Mouse (Mus musculus) liver, embryonic 12.5 days (tissue): ENCODE results near the gene Asic2. TPM values are rescaled to one million over a fixed set of nuclear protein-coding genes. Genes with fewer than 3 reads are reported as not detected.

Experiments
- ATAC-seq: fragments of 200-750 bp; cut with Nextera tagmentation; 2 replicates; pipeline ENCODE4 v1.8.0; 2017; ENCODE audit warnings: moderate number of reproducible peaks, mild to moderate bottlenecking, moderate library complexity
- H3K27ac ChIP-seq: fragments of 300-500 bp; sonication (generic); 2 replicates; pipeline ENCODE4 v1.5.1; 2016; ENCODE audit warnings: mild to moderate bottlenecking
- H3K27me3 ChIP-seq: fragments of 300-500 bp; sonication (generic); replicated peaks from 2 replicates; pipeline ENCODE4 v1.6.1; 2016; ENCODE audit warnings: mild to moderate bottlenecking, moderate library complexity
- H3K36me3 ChIP-seq: fragments of 300-500 bp; sonication (generic); 2 replicates; pipeline ENCODE4 v1.6.1; 2016; ENCODE audit warnings: mild to moderate bottlenecking, moderate library complexity
- H3K4me1 ChIP-seq: fragments of 300-500 bp; sonication (generic); 2 replicates; pipeline ENCODE4 v1.6.1; 2016
- H3K4me2 ChIP-seq: fragments of 300-500 bp; sonication (generic); 2 replicates; pipeline ENCODE4 v1.6.1; 2016; ENCODE audit warnings: mild to moderate bottlenecking, moderate library complexity
- H3K4me3 ChIP-seq: fragments of 300-500 bp; sonication (generic); 2 replicates; pipeline ENCODE4 v1.5.1; 2016; ENCODE audit warnings: mild to moderate bottlenecking, moderate library complexity
- H3K9ac ChIP-seq: fragments of 300-500 bp; sonication (generic); 2 replicates; pipeline ENCODE4 v1.6.1; 2016; ENCODE audit warnings: mild to moderate bottlenecking, moderate library complexity
- H3K9me3 ChIP-seq: fragments of 300-500 bp; sonication (generic); replicated peaks from 2 replicates; pipeline ENCODE4 v1.6.1; 2016; ENCODE audit warnings: mild to moderate bottlenecking, moderate library complexity
- WGBS: fragments of 180-500 bp; shearing (Covaris S2); methylation state at CpG from one replicate; pipeline ENCODE4 v1.1.7; 2016; ENCODE audit not compliant: insufficient replicate concordance; 5-methylcytosine and 5-hydroxymethylcytosine counted together
- polyA plus RNA-seq: library from polyadenylated mRNA; unstranded; fragments of >200 nt; fragmentation: Nextera tagmentation; extraction: Ambion mirVana; gene quantifications from 2 replicates; pipeline ENCODE4 v1.2.1, GENCODE M21; 2016

Gene Asic2
- polyA plus RNA-seq, 1 experiment from 2014 or later = 0.06 TPM

DNA sequence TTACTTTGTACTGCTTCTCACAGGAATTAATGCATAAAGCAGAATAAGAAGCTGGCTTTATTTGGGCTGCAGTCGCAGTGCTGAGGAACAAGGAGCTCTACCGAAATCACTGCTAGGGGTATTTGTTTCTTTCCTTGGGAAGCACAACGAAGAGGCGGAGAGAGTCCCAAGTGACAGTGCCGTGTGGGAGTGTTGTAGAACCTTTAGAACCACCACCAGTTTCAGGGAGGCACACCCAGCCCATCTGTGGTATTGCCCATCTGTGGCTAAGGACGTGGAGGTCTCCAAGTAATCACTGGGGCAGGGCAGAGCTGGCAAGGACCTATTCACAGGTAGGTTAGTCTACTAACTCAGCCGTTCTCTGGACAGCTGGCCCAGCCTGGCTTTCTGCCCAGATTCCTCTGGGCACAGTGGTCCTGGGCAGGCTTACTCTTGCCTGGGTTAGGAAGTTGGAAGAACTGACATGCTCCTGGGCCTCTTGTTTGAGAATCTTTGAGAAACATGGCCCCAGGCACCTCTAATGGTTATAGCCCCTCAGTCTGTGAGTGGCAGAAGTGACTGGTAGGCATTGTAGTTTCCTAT is 1085.9 kb downstream of the Asic2 start:
- no peak for ATAC-seq
- no peak overlapping the region for H3K4me2 ChIP-seq
- 69% methylated on average over 7 of the region's 7 CpGs for WGBS
- no peak overlapping the region for H3K27ac ChIP-seq
- no peaks in the 10 kb centered on the region for H3K36me3 ChIP-seq
- no peaks in the 10 kb centered on the region for H3K9me3 ChIP-seq
- H3K4me3 ChIP-seq = no peak overlapping the region
- no peak overlapping the region for H3K9ac ChIP-seq
- no peaks in the 10 kb centered on the region for H3K4me1 ChIP-seq
- peaks cover 6% of the 10 kb centered on the region; the same call in 1 of the 2 replicates for H3K27me3 ChIP-seq

DNA sequence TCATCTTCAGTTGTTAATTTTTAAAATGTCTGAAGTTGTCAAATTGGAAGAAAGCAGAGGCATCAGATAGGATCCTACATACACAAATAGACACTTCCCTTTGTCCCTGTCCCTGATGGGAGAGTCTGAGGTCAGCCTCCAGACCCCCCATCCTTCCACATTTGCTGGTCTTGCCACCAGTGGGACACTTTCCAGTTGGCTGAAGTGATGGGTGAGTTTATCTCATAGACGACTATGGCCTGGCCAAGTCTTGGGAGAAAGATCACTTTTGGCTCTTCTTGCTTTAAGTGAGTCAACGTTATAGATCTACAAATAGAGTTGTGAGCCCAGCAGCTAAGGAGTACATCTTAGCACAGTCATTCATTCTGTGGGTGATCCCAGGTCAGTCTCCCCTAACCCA is 1090.2 kb downstream of the Asic2 start:
- Histone ChIP-seq H3K4me3 (no peak overlapping the region), H3K4me1 (peaks cover 7% of the 10 kb centered on the region), H3K27ac (no peak overlapping the region), H3K27me3 (0 out of 2 replicates have a peak, but pooled peaks cover 3% of the 10 kb centered on the region), H3K9ac (no peak overlapping the region), H3K4me2 (no peak overlapping the region), H3K36me3 (no peaks in the 10 kb centered on the region), H3K9me3 (no peaks in the 10 kb centered on the region)
- ATAC-seq = no peak
- 75% methylated on average over 2 of the region's 2 CpGs for WGBS

DNA sequence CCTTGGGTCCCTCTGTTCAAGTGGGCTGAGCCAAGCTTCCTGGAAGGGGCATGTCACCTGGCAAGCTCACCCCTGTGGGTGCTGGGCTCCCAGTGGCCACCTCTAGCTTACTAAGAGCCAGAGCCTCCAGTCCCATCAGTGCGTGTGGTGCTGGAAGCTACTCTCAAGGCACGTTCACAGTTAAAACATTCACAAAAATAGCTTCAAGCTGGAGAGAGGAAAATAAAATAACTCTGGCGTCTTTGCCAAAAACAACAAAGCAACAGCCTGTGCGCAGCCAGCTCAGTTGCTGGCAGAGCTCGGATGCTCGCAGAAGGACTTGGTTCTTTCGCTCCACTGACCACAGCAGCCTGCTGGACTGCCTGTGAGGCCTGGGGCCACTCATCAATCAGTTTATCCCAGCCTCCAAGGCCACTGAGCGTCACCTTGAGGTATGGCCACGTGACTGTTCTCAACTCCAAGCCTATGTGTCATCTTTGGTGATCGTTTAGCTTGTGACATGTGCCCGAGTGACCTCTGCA is 1091.1 kb downstream of the Asic2 start:
- WGBS = 65% methylated on average over 11 of the region's 11 CpGs
- no peaks in the 10 kb centered on the region for H3K9me3 ChIP-seq
- ATAC-seq = no peak
- peaks cover 15% of the 10 kb centered on the region for H3K4me1 ChIP-seq
- no peaks in the 10 kb centered on the region for H3K36me3 ChIP-seq
- no peak overlapping the region for H3K9ac ChIP-seq
- no peak overlapping the region for H3K4me2 ChIP-seq
- no peak overlapping the region for H3K4me3 ChIP-seq
- 0 out of 2 replicates have a peak, but pooled peaks cover 3% of the 10 kb centered on the region for H3K27me3 ChIP-seq
- H3K27ac ChIP-seq = no peak overlapping the region

DNA sequence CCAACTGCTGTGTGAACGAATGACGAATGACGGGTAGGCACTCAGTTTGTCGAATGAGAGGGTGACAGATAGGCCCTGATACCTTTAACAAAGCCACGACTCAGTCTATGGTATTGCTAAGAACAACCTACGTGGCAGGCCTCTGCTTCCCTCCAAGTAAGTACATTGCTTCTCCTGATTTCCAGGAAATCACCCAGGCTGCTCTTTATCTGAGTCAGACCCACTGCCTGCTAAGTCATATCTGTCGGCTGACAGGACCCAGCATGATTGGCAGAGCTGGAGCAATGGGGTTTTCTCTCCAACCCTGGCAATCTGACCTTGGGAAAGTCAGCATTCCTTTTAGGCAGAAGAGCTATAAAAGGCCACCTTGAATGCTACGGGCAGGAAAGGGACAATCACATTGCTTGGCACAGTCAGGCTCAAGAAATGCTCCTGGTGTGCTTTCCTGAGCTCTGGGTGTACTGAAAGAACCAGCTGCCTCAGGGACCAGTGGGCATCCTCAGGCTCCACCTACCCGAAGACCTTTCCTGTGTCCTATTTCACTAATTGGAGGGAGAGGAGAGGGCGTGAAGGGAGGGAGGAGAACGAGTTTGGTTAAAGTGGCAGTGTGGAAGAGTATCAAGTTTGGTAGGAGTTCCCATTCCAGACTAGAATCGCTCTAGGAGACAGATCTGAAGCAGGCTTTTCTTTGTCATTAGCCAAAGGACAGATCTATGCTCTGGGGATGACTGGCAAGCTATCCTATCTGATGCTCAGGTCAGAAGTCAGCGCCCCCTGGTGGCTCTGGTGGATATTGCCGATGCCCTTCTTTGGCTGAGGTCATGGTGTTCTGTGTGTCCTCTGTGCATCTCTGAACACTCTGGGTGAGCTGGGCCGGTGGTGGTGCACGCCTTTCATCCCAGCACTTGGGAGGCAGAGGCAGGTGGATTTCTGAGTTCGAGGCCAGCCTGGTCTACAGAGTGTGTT is 1095.5 kb downstream of the Asic2 start:
- peak overlapping the region; percentile 91 for H3K27ac ChIP-seq
- H3K36me3 ChIP-seq = no peaks in the 10 kb centered on the region
- 24% methylated on average over 17 of the region's 17 CpGs for WGBS
- H3K9me3 ChIP-seq = no peaks in the 10 kb centered on the region
- peak; percentile 97 for ATAC-seq
- peak overlapping the region; percentile 59 for H3K4me2 ChIP-seq
- H3K9ac ChIP-seq = peak overlapping the region; percentile 39
- peaks cover 38% of the 10 kb centered on the region for H3K4me1 ChIP-seq
- peak overlapping the region; percentile 20 for H3K4me3 ChIP-seq
- peaks cover 9% of the 10 kb centered on the region; the same call in 1 of the 2 replicates for H3K27me3 ChIP-seq

DNA sequence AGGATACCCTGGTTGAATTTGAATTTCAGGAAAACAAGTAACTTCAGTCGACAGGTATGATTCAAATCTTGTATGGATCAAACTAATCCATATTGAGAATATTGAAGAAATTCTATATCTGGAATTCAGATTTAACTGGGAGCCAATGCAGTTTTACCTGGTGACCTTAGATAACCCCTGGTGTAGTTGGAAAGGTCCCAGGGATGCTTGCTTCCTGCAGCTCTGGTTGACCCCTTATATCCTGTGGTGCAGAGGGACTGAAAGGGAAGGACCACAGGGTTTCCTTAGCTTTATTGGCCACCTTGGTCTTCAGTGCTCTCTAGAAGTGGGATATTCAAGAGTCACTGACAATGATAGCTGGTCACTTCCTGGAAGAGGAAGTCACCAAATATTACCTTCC is 1100.2 kb downstream of the Asic2 start:
- 73% methylated on average over 1 of the region's 1 CpGs for WGBS
- H3K27ac ChIP-seq = no peak overlapping the region
- H3K9ac ChIP-seq = no peak overlapping the region
- H3K36me3 ChIP-seq = no peaks in the 10 kb centered on the region
- peaks cover 31% of the 10 kb centered on the region for H3K4me1 ChIP-seq
- H3K9me3 ChIP-seq = no peaks in the 10 kb centered on the region
- H3K4me3 ChIP-seq = no peak overlapping the region
- peaks cover 5% of the 10 kb centered on the region; the same call in 1 of the 2 replicates for H3K27me3 ChIP-seq
- H3K4me2 ChIP-seq = no peak overlapping the region
- ATAC-seq = no peak

DNA sequence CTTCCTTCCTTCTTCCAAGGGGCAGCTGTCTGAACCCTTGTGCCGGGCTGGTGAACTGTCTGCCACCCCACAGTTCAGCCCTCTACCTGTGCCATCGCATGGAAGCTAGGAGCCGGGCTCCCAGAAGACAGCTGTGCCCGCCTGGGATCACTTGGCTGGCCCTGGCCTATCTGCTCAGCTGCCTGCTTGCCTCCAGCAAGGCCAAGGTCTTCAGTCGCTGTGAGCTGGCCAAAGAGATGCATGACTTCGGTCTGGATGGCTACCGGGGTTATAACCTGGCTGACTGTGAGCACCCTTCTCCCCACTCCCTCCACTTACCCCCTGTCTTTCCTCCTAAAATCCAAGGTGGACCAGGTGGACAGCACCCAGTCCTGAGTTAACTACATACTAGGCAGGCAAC is 1105.3 kb downstream of the Asic2 start:
- no peak overlapping the region for H3K9ac ChIP-seq
- no peaks in the 10 kb centered on the region for H3K4me1 ChIP-seq
- ATAC-seq = no peak
- no peak overlapping the region for H3K4me2 ChIP-seq
- WGBS = 71% methylated on average over 7 of the region's 7 CpGs
- H3K36me3 ChIP-seq = no peaks in the 10 kb centered on the region
- no peak overlapping the region for H3K4me3 ChIP-seq
- no peak overlapping the region for H3K27ac ChIP-seq
- no peaks in the 10 kb centered on the region for H3K9me3 ChIP-seq
- peaks cover 9% of the 10 kb centered on the region for H3K27me3 ChIP-seq

DNA sequence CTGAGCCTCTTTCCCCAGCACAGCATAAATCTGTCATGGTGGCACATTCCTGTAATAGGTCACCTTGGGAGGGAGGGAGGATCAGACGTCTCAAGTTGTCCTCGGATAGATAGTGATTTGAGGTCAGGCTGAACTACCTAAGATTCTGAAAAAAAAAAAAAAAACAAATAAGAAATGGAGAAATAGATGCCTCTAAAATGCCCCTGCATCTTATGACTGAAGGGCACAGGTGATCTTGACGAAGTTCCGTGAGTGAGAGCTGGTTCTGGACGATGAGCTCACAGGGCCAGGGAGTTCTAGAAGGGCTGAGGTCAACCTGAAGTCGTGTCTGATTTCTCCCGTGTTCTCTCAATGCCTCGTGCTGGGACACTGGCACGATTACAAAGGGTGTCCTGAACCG is 1110.2 kb downstream of the Asic2 start, which contains the start of gene Spaca3:
TSS of gene Spaca3 (plus strand) at position 301 of the 400 bp plus-strand sequence.
- no peak for ATAC-seq
- H3K36me3 ChIP-seq = no peaks in the 10 kb centered on the region
- peaks cover 19% of the 10 kb centered on the region for H3K4me1 ChIP-seq
- H3K27me3 ChIP-seq = peaks cover 19% of the 10 kb centered on the region
- no peaks in the 10 kb centered on the region for H3K9me3 ChIP-seq
- H3K9ac ChIP-seq = no peak within 1 kb of the TSS
- H3K4me2 ChIP-seq = no peak within 1 kb of the TSS
- 0 out of 2 replicates have a peak within 1 kb of the TSS, but pooled peaks have one; percentile 6 for H3K27ac ChIP-seq
- 71% methylated on average over 10 of the region's 10 CpGs for WGBS
- H3K4me3 ChIP-seq = no peak within 1 kb of the TSS

DNA sequence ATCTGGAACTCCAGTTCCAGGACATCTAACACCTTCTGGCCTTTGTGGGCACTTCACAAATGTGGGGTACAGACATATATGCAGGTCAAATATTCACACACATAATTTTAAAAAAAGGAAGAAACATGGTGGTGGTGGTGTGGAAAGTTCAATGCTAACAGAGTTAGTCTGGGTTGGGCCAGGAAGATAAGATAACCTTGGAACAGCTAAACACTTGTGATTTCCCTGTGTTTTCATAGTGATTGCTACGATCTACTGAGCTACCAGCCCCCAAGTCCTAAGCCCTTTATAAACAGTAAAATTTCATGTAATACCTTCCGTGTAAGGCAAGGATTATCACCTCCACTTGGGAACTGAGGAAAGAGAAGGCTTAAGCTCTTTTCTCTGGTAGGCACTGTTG is 1111.4 kb downstream of the Asic2 start:
- Histone ChIP-seq H3K36me3 (no peaks in the 10 kb centered on the region), H3K4me2 (no peak overlapping the region), H3K4me1 (peaks cover 19% of the 10 kb centered on the region), H3K27ac (no peak overlapping the region), H3K27me3 (peaks cover 24% of the 10 kb centered on the region), H3K9me3 (no peaks in the 10 kb centered on the region), H3K4me3 (no peak overlapping the region), H3K9ac (no peak overlapping the region)
- no peak for ATAC-seq
- 36% methylated on average over 2 of the region's 2 CpGs for WGBS

DNA sequence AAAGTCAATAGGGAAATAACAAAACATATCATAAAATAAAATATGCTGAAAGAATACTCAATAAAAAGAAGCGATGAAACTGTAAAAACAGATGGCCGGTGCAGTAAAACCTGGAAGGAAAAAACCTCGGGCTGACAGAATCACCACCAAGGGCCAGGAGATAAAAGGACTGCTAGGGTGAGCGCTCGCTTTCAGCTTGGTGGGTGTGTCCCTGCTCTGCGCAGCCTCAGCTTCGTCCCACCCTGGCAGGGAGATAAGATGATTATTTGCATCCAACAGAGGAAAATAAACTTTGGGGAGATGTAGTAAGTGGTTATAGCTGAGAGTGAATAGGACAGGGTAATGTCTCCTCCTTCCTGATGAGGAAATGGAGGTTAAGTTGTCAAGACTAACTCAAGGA is 1113.3 kb downstream of the Asic2 start:
- H3K4me2 ChIP-seq = peak overlapping the region; percentile 49

DNA sequence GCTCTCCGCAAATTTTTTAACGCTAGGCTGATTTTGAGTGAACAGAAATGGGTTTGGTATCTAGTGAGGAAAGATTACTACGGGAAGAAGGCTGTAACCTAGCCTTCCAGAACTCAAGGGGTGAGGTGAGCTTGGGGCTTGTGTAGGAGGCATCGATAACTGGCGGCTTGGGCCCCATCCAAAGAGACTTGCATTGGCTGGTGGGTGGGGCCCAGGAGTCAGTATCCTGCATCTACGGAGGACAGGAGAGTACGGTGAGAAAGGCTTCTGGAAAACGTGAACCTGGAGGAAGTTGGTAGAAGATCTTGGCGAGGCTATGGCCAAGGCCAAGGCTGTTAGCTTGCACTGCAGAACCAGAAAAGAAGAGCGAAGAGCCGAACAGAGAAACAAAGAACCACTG is 1113.8 kb downstream of the Asic2 start:
- 69% methylated on average over 11 of the region's 11 CpGs for WGBS
- ATAC-seq = no peak
- 0 out of 2 replicates have a peak overlapping the region, but pooled peaks have one; percentile 36 for H3K27ac ChIP-seq

More for the DNA sequence above, 1113.3 kb downstream of the Asic2 start:
- Histone ChIP-seq H3K36me3 (no peaks in the 10 kb centered on the region), H3K9ac (no peak overlapping the region; the same call in 1 of the 2 replicates), H3K27ac (0 out of 2 replicates have a peak overlapping the region, but pooled peaks have one; percentile 36), H3K27me3 (peaks cover 20% of the 10 kb centered on the region), H3K9me3 (no peaks in the 10 kb centered on the region), H3K4me1 (peaks cover 19% of the 10 kb centered on the region), H3K4me3 (no peak overlapping the region)
- ATAC-seq = peak; percentile 86
- WGBS = 23% methylated on average over 7 of the region's 7 CpGs

DNA sequence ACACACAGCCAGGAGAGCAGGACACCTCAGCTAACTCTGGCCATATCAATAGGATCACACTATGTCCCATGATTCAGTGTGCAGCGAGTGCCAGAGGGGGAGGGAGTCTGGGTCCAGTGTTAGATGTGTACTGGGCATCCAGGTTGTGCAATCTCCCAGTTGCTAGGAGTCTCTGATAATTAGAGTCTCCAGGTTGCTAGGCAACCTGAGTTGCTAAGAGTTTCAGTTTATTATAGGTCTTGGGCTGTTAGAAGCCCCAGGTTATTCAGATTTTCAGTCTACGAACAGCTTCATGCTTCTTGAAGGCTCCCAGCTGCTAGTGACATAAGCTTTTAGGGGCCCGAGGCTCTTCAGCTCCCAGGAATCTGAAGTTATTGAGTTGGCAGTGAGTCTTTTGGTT is 1115.2 kb downstream of the Asic2 start:
- no peak overlapping the region for H3K4me2 ChIP-seq
- H3K27ac ChIP-seq = no peak overlapping the region
- H3K4me1 ChIP-seq = peaks cover 19% of the 10 kb centered on the region
- WGBS = 46% methylated on average over 3 of the region's 3 CpGs
- H3K36me3 ChIP-seq = no peaks in the 10 kb centered on the region
- peaks cover 15% of the 10 kb centered on the region for H3K27me3 ChIP-seq
- no peak overlapping the region for H3K9ac ChIP-seq
- H3K4me3 ChIP-seq = no peak overlapping the region
- no peak for ATAC-seq
- H3K9me3 ChIP-seq = no peaks in the 10 kb centered on the region

More for the DNA sequence above, 1113.8 kb downstream of the Asic2 start:
- Histone ChIP-seq H3K4me3 (no peak overlapping the region), H3K9ac (no peak overlapping the region; the same call in 1 of the 2 replicates), H3K27me3 (peaks cover 20% of the 10 kb centered on the region), H3K4me1 (peaks cover 19% of the 10 kb centered on the region), H3K36me3 (no peaks in the 10 kb centered on the region), H3K9me3 (no peaks in the 10 kb centered on the region), H3K4me2 (peak overlapping the region; percentile 49)

DNA sequence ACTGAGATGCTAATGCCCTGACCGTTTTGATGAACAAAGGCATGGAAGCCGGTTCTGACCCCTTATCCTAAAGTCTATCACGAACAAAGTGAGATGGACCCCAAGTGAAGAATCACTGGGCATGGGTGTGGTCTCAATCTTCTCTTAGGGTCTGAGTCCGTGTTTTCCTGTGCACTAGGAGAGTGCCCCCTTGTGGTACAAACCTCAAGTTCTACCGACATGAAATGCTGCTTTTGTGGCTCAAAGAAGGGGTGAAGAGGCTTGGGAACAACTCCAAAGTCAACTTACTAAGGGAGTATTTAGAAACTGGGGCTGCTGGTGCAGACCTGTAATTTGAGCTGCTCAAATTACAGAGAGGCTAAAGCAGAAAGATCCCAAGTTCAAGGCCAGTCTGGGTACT is 1116.4 kb downstream of the Asic2 start:
- Histone ChIP-seq H3K4me1 (peaks cover 19% of the 10 kb centered on the region), H3K9ac (no peak overlapping the region), H3K4me2 (no peak overlapping the region), H3K4me3 (no peak overlapping the region), H3K27me3 (peaks cover 18% of the 10 kb centered on the region), H3K36me3 (no peaks in the 10 kb centered on the region), H3K27ac (no peak overlapping the region), H3K9me3 (no peaks in the 10 kb centered on the region)
- ATAC-seq = no peak
- 34% methylated on average over 5 of the region's 5 CpGs for WGBS
